Mouse (Mus musculus): ENCODE measurements around the gene Eif6.

The Eif6 gene

DNA sequence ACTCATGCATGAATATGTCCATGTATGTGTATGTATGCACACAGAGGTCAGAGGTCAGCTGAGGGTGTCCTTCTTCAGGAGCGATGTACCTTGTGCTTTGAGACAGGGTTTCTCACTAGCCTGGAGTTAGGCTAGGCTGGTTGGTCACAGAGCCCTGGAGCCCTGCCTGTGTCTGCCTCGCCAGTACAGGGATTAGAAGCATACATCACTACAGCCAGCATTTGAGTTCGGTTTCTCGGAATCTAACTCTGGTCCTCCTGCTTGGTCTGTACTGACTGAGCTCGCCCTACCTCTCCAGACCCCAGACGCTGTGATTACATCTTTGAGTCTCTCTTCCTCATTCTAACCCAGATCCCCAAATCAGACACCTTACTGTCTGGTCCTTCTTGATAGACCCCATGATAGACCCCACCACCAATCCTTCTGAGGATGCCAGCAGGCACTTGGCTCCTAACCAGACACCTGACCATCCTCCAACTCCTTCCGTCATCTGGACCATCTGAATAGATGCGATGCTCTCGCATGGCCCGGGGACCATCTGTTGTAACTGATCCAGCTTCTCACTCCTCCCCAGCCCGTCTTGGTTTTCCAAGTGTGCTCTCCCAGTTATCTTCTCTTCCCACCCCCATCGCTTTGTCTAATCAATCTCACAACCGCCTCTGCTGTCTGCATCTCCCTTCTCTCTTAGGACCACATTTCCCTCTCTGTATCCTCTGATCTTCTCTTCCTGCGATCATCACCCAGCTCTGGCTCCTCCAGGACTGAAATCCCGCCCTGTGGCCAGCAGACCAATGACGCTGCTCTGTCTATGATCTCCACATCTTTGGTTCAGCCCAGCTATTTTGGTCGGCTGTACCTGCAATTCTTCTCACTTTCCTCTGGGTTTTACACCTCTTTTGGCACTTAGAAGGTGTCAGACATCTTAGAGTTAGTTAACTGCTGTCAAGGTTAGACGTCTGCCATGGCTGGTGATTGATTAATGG lies 38.5 kb downstream of the Eif6 start:
- DNase-seq (ENCODE audit: low spot score): no peak

DNA sequence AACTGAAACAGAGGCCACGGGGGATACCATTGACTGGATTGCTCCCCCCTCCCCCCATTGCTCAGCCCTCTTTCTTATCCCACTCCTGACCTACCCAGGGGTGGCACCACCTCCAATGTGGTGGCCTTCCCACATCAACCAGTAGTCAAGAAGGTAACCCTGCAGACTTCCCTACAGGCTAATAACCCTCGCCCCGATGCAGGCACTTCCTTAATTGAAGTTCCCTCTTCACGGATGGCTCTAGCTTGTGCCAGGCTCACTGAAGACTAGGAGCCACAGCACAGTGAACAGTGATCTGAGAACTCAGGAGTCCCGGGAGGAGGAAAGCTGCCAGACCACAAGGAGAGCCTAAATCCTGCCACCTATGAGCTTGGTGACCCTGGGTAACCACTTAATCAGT lies 39.8 kb downstream of the Eif6 start:
- DNase-seq (ENCODE audit: low spot score): no peak

DNA sequence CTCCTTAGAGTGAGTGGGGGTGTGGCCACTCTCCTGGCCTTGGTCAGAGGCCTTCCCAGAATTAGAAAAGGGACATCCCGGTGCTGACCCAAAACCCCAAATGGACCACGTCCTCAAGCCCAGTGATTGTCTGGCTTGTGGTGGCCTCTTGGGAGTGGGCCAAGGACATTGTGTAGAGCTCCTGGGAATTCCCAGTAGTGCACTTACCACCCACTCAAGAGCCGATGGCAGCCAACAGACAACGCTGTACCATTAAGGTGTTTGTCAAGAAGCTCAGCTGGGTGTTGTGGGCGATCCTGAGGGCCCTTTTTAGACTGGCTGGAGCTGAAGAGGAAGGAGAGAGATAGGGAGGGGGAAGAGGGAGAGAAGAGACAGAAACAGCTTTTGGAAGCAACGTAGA lies 42.2 kb downstream of the Eif6 start:
- DNase-seq (ENCODE audit: low spot score): no peak

DNA sequence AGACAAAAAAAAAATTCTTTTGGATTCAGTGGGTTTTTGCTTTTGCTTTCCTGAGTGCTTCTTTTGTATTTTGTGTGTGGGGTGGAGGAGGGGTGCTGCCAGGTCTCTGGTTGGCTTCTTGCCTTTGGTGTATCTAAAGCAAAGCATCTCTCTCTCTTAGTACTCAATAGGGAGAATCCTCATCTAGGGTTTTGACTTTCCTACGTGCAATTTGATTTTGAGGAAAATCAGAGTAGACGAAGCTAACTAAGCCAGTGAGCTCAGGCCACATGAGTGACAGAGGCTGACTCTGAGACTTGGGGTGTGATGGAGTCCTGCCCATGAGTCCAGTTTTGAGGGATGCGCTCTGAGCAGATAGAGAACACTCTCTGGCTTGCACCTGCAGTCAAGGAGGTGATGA lies 47.2 kb downstream of the Eif6 start:
- DNase-seq (ENCODE audit: low spot score): no peak

DNA sequence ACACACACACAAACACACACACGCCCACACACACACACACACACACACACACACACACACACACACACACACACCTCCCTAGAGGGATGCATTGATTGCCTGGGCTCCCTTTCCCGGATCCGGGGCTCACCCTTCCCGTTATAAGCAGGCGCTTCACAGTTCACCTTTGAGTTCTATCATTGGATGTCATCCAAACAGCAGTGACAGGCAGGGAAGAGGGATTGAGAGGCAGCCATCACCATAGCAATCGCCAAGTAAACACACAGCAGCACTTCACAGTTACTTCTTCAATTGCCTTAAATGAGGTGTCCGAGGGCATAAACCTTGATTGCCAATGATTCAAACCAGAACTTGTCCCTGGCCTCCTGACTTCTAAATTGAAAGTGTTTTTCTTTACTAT lies 47.7 kb downstream of the Eif6 start:
- no peak for DNase-seq (ENCODE audit: low spot score)

DNA sequence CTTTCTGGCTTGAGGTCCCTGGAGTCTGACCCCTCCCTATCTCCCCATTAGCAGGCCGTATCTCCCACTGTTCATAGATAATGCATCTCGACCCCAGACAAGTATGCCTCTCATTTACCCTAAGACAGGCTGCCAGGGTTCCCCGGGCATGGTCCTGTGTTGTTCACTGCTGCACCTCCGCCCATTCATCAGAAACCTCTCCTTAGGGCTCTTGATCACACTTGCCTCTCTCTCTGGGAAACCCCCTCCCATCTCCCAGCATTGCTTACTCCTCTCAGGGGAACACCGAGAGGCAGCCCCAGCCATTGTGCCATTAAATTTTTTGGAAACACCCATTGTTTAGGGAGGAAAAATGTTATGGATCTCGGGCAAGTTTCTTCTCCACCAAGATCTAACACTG lies 48.7 kb downstream of the Eif6 start:
- DNase-seq (ENCODE audit: low spot score): no peak

DNA sequence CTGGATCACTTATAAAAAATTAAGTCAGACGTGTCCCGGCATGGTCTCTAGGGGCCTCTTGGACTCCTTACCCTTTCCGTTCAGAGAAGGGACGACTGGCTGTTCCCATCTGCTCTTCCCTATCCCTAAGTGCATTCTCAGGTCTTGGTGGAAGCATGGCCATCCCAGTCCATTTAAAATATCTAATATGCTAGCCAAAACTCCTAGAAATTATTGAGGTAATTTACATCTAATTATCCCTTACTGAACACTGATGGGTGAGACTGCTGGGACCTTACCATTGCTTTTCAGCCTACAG lies 49.1 kb downstream of the Eif6 start:
- DNase-seq (ENCODE audit: low spot score): no peak

DNA sequence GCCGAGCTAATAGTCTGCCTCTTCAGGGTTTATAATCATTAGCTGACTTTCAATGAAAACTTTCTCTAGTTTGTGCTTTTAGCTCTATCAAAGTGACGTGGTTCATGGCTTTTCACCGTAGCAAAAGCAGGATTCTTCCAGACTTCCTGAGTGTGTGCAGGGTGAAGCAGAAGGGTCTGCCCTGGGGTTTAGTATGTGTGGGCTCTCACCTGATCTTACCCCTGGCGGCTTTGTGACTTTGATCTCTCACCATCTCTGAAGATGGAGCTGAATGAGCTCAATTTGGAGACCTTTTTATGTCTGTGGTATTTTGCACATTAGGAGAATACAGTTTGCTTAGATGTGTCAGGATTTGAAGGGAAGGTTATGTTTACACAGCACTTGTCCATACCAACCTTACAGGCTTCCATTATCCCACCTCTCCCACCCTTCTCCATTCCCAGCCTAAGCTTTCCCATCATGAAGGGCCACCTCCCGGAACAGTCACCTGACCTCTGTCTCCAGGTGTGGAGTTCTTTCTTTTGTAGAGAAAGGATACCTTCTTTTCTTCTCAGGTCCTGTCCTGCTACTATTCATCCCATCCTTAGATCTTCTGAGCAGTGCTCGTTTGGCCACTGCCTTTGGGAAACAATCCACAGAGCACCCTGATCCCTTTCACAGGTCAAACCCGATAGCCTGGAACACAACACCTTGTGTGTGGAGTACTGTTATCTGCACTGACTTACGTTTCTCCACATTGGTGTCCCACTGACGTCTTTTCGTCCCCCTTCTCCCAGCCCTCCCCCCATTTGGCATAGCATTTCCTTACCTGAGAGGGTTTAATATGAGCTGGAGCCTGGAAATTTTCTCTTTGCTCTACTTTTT lies 49.7 kb downstream of the Eif6 start:
- DNase-seq (ENCODE audit: low spot score): no peak

DNA sequence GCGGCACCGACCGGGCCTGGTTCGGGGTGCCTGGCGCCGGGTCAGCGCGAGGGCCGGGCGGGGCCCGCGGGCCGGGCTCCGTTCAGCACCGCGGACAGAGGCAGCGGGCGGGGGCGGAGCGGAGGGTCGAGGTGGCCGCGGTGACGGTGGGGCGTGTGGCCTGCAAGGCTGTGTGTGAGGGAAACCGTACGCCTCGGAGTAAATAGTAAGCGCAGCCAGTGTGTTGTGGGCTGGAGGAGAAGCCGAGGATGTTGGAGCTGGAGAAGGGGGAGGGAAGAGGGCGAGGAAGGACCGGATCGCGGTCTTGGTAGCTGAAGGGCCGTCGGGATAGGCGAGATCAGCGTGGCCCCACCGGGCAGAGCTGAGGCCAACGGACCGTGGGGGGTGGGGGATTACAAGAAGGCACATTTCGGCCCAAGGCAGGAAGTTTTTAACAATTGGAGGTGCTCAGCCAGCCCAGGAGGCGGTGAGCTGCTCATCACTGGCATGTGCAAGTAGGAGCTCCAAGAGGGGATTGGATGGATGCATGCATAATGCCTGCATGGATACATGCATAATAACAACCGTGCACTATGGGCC lies 51.0 kb downstream of the Eif6 start:
- peak; percentile 72 for DNase-seq (ENCODE audit: low spot score)

DNA sequence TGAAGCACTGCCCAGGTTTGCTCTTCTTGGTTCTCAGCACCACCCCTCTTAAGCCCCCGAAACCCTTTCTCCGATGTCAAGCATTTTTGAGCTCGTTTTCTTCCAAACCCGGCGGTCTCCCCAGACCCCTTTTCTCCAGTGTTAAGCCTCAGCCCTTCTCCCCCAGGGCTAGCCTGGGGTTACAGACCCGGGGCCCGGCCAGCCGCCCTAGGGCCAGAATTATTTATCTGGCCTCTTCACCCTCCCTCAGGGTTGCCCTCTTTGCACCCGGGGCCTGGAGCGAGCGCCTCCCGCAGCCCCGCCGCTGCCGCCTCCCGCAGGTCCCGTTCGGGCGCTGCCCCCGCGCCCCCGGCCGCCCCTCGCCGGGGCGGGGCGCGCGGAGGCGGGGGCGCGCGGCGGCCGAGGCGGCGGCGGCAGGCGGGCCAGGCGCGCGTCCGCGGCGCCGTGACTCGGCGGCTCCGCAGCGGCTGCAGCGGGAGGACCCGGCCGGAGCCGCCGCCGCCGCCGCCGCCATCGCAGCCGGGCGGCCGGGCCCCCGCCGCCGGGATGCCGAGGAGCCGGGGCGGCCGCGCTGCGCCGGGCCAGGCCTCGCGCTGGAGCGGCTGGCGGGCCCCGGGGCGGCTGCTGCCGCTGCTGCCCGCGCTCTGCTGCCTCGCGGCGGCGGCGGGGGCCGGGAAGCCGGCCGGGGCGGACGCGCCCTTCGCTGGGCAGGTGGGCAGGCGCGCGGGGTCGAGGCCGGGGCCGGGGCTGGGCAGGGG lies 51.6 kb downstream of the Eif6 start, which contains the start of gene Mmp24:
TSS of gene Mmp24 (plus strand) at position 416 of the 758 bp plus-strand sequence.
- no peak for DNase-seq (ENCODE audit: low spot score)

DNA sequence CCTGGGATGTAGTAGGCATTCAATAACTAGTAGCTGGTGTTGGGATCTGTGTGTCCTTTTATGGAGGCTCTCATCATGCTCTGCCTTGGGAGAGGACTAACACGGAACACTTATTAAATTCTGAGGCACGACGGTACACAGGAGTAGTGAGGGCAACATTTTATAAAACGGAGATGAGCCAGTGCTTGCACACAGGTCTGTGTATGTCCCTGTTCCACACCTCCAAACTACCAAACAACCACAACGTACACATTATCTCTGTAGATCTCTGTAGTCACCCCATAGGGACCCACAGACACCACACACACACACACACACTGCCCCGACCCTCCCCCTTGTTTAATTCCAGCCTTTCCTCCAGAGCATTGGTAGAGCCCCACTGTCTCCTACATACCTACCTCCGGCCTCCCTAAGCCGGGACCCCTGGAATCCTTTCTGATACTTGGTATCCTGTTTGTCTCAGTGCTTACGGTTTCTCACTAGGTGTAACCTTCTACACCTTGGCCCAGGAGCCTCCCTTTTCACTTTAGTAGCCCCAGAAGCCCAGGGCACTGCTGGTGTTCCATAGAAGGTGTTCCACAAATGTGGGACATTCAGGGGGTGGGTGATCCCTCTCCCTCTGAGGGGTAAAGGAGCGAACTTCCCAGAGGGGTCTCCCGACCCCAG lies 52.3 kb downstream of the Eif6 start:
- DNase-seq (ENCODE audit: low spot score): no peak

DNA sequence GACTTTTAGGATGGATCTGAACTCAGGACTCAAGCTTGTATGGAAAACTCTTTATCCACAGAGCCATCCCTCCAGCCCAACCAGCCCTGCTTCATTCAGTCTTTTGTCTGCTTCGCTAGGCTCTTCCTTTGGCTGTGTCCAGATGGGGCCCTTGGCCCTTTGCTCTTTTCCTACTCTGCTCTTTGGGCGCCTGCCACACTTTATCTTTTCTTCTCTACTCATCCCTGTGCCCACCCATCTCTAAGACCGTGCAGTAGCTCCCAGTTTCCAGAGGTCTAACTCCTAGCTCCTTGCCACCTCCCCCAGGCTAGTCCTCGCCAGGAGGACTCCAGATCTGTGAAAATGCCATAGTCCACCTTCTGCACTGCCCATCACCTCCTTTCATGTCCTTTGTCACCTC lies 53.1 kb downstream of the Eif6 start:
- no peak for DNase-seq (ENCODE audit: low spot score)
